Mouse (Mus musculus) G1E (cell line): ENCODE measurements around the gene Atp2a1. TPM values are rescaled to one million over a fixed set of nuclear protein-coding genes. Genes with fewer than 3 reads are reported as not detected.
A peak's percentile ranks its signal among the peaks of the same experiment; 100 is the strongest.

Experiments used
- ATAC-seq: 2 replicates; pipeline ENCODE4 v1.8.0; 2016; ENCODE audit warnings: mild to moderate bottlenecking; ENCODE audit not compliant: insufficient number of reproducible peaks, poor library complexity, low FRiP score, severe bottlenecking; ENCODE audit errors: extremely low read depth
- DNase-seq: peaks from one replicate; pipeline ENCODE4 v3.0.0; 2012; ENCODE audit warnings: low spot score
- H3K27me3 ChIP-seq: 2 replicates; pipeline ENCODE4 v1.6.1; 2012; ENCODE audit warnings: mild to moderate bottlenecking, low read length, inconsistent platforms; ENCODE audit not compliant: insufficient read depth
- H3K36me3 ChIP-seq: replicated peaks from 2 replicates; pipeline ENCODE3; 2012; ENCODE audit warnings: mild to moderate bottlenecking, inconsistent platforms
- H3K4me1 ChIP-seq: 2 replicates; pipeline ENCODE4 v1.6.1; 2012; ENCODE audit warnings: low read depth, low read length, inconsistent platforms, mixed read lengths; ENCODE audit not compliant: insufficient read depth
- H3K4me3 ChIP-seq: 2 replicates; pipeline ENCODE4 v1.5.1; 2012; ENCODE audit warnings: low read depth, mild to moderate bottlenecking, inconsistent platforms, low read length, moderate library complexity, mixed read lengths
- H3K9me3 ChIP-seq: replicated peaks from 2 replicates; pipeline ENCODE4 v1.6.1; 2012; ENCODE audit warnings: inconsistent platforms
- CTCF ChIP-seq: IDR thresholded peaks from 2 replicates; pipeline ENCODE4 v1.5.1; 2012; ENCODE audit warnings: low read depth, low read length, inconsistent platforms, mixed read lengths
- GATA1 ChIP-seq: IDR thresholded peaks from 2 replicates; pipeline ENCODE4 v1.6.1; 2012; ENCODE audit warnings: borderline replicate concordance, low read length, inconsistent platforms, mixed read lengths
- GATA2 ChIP-seq: IDR thresholded peaks from 2 replicates; pipeline ENCODE4 v1.6.1; 2012; ENCODE audit warnings: low read depth, low read length, inconsistent platforms, borderline replicate concordance
- POLR2AphosphoS5 ChIP-seq: IDR thresholded peaks from 2 replicates; pipeline ENCODE4 v1.6.1; 2012; ENCODE audit warnings: low read depth, low read length, inconsistent platforms; ENCODE audit not compliant: insufficient replicate concordance
- TAL1 ChIP-seq: conservative IDR thresholded peaks from 2 replicates; pipeline ENCODE4 v1.6.1; 2012; ENCODE audit warnings: low read depth, low read length, inconsistent platforms, mixed read lengths
- polyA plus RNA-seq: library from polyadenylated mRNA; stranded (reverse); fragments of >175 nt; gene quantifications from 2 replicates; pipeline ENCODE4 v1.2.3, GENCODE M21; 2012
- total RNA-seq, 2 experiments: library from RNA; stranded (forward) in 1 of 2; stranded (reverse) in 1 of 2; fragments of 200-1000 nt in 1 of 2; fragments of >200 nt in 1 of 2; fragmentation: Nextera tagmentation in 1 of 2; gene quantifications; 2 replicates each; pipeline ENCODE4 v1.2.3; 2014 to 2017

Gene Atp2a1
- 0.29 TPM in 1 of 2 replicates, not detected in the other for total RNA-seq (2014; fragmentation: Nextera tagmentation)
- total RNA-seq (2017): not detected in 2 replicates
- polyA plus RNA-seq: 0.02 TPM in 1 of 2 replicates, not detected in the other

DNA sequence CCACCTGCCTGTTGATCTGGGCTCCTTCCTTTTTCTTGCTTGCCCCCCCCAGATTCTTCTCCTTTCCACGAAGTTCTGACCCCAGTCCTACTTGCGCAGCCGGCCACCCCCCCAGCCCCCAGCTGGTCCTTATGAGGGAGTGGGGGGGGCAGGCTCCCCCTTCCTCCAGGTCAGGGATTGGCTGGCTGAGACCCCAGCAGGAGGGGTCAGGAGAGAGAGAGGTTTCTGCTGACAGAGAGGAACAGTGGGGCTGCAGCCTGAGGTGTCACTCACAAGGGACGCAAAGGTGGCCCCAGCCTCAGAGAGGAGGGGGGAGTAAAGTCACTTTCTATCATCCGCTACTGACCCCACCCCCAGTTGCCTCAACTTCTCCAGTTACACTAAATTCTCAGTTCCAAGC lies at the start of gene Atp2a1:
Gene Atp2a1 (minus strand): TSS at position 105 of the 400 bp plus-strand sequence.
- H3K27me3 ChIP-seq: peaks cover 35% of the 10 kb centered on the region
- no peak for ATAC-seq
- H3K4me1 ChIP-seq: peaks cover 43% of the 10 kb centered on the region
- no peak for TF ChIP-seq POLR2AphosphoS5
- TF ChIP-seq GATA1: no peak
- TF ChIP-seq CTCF: no peak
- TF ChIP-seq GATA2: no peak
- no peaks in the 10 kb centered on the region for H3K9me3 ChIP-seq
- H3K4me3 ChIP-seq: no peak within 1 kb of the TSS; the same call in 1 of the 2 replicates
- DNase-seq: no peak
- peaks cover 35% of the 10 kb centered on the region for H3K36me3 ChIP-seq

DNA sequence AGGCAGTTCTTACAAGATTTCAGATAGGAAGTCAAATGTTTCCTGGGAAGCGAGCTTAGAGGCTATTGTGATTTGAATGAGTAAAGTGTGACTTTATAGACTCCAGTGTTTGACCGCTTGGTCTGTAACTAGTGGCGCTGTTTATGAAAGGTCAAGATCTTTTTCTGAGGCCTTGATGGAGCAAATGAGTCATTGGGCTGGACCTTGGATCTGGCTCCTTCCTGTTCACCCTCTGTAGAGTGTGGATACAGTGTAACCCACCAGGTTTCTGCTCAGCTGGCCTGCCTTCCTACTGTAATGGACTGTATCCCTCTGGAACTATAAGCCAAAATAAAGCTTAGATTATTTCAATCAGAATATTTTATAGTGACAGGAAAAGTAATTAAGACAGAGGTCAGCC lies 48.4 kb upstream of the Atp2a1 start:
- Histone ChIP-seq H3K9me3 (no peaks in the 10 kb centered on the region), H3K4me3 (no peak overlapping the region), H3K36me3 (no peaks in the 10 kb centered on the region), H3K4me1 (no peaks in the 10 kb centered on the region), H3K27me3 (peaks cover 39% of the 10 kb centered on the region)
- no peak for DNase-seq
- no peak for ATAC-seq
- no peak for TF ChIP-seq POLR2AphosphoS5
- no peak for TF ChIP-seq CTCF
- TF ChIP-seq GATA2: no peak
- no peak for TF ChIP-seq TAL1
- TF ChIP-seq GATA1: no peak

GRCm38 (mm10) chr7:126507126-126507778 lies 44.3 kb upstream of the Atp2a1 start:
- H3K9me3 ChIP-seq: no peaks in the 10 kb centered on the region
- H3K36me3 ChIP-seq: no peaks in the 10 kb centered on the region
- H3K27me3 ChIP-seq: peaks cover 13% of the 10 kb centered on the region
- no peak for TF ChIP-seq CTCF
- no peak for TF ChIP-seq GATA2
- TF ChIP-seq GATA1: no peak
- no peak for TF ChIP-seq POLR2AphosphoS5
- no peak for TF ChIP-seq TAL1
- H3K4me1 ChIP-seq: peaks cover 9% of the 10 kb centered on the region
- ATAC-seq (no peak), DNase-seq (no peak)
- H3K4me3 ChIP-seq: no peak overlapping the region

DNA sequence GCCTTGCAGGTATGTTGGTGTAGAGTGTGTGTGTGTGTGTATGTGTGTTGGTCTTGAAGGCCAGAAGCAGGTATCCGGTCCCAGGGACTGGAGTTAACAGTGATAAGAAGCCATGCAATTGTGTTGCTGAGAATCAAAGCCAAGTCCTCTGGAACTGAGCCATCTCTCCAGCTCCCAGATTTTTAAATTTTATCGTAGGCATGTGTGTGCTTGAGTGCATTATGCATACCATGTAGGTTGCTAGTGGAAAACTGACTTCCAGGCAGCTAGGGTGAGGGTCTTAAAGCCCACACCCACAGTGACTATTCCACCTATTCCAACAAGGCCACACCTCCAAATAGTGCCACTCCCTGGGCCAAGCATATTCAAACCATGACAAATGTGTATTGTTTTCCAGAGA lies 42.0 kb upstream of the Atp2a1 start:
- Histone ChIP-seq H3K4me1 (peaks cover 23% of the 10 kb centered on the region), H3K4me3 (no peak overlapping the region), H3K36me3 (peaks cover 14% of the 10 kb centered on the region), H3K27me3 (no peaks in the 10 kb centered on the region), H3K9me3 (no peaks in the 10 kb centered on the region)
- ATAC-seq: no peak
- no peak for DNase-seq
- TF ChIP-seq TAL1 (no peak), GATA1 (no peak), GATA2 (no peak), POLR2AphosphoS5 (no peak), CTCF (no peak)

DNA sequence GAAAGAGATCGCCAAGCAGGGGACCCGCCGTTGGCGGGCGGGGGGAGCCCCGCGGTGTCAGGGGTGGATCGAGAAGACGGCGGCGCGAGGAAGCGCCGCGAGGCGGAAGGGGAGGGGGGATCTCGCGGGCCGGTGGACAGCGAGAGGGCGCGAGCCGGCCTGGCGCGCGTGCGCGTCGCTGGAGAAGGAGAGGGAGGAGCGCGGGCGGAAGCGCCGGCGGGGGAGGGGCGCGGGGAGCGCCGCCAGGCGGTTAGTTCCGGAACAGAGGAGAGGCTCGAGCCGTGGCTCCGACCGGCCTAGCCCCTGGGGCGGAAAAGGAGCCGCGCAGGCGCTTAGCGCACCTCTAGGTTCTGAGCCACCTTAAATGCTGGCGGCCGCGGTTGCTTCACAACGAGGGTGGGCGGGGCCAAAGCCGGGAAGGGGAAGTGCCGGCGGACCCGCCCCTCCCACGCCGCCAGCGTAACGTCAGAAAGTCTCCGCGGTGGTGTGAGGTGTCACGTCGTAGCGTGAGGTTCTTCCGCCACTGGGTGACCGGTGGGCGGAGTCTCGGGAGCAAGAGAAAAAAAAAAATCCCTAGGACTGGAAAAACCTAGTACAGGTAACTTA lies 40.5 kb upstream of the Atp2a1 start, which contains the start of gene Atxn2l:
Gene Atxn2l (minus strand): TSS at position 165 of the 606 bp plus-strand sequence.
- Histone ChIP-seq H3K4me1 (peaks cover 35% of the 10 kb centered on the region), H3K9me3 (no peaks in the 10 kb centered on the region), H3K4me3 (peak within 1 kb of the TSS; percentile 97), H3K36me3 (peaks cover 29% of the 10 kb centered on the region), H3K27me3 (no peaks in the 10 kb centered on the region)
- peak; percentile 88 for DNase-seq
- TF ChIP-seq CTCF (0 out of 2 replicates have a peak, but pooled peaks have one; percentile 18), TAL1 (no peak), GATA1 (no peak), POLR2AphosphoS5 (no peak), GATA2 (no peak)
- peak; percentile 59 for ATAC-seq

DNA sequence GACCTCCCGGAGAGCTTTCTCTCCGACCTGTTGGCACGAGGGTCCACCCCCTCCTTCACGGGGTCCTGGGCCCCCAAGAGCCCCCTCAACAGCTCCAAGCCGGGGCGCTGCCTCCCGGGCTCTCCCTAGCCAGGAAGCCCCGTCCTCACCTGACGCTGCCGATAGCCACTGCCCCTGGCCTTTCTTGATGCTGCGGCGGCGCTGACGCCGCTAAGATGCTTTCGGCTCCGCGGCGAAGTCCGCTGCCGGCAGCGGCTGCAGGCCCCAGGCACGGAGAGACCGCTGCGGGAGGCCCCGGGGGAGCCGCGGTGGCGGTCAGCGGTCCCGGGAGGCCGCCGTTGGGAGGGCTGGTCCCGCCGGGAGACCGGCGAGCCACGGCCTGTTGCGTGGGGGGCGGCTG lies 39.8 kb upstream of the Atp2a1 start:
- Histone ChIP-seq H3K36me3 (peaks cover 35% of the 10 kb centered on the region), H3K4me3 (peak overlapping the region; percentile 97), H3K27me3 (no peaks in the 10 kb centered on the region), H3K9me3 (no peaks in the 10 kb centered on the region), H3K4me1 (peaks cover 41% of the 10 kb centered on the region)
- ATAC-seq: no peak
- no peak for DNase-seq
- TF ChIP-seq TAL1: no peak
